Mouse (Mus musculus) gastrocnemius, postnatal 10 days (tissue): ENCODE measurements around the gene Plcb4. TPM values are rescaled to one million over a fixed set of nuclear protein-coding genes. Genes with fewer than 3 reads are reported as not detected.
A peak's percentile ranks its signal among the peaks of the same experiment; 100 is the strongest.
"Not testable (repeated sequence)": the region's sequence is repeated elsewhere in the genome, so short reads cannot be mapped to it uniquely, and the experiment has no call there.

Source experiments
- DNase-seq: peaks from one replicate; pipeline ENCODE4 v3.0.0; 2021; ENCODE audit warnings: mixed read lengths
- total RNA-seq, 2 experiments: library from RNA; stranded (reverse); gene quantifications; 2 replicates each; pipeline ENCODE4 v1.2.3; 2021

The Plcb4 gene
- total RNA-seq, 2 experiments from 2014 or later = 32.8 to 39.9 TPM

DNA sequence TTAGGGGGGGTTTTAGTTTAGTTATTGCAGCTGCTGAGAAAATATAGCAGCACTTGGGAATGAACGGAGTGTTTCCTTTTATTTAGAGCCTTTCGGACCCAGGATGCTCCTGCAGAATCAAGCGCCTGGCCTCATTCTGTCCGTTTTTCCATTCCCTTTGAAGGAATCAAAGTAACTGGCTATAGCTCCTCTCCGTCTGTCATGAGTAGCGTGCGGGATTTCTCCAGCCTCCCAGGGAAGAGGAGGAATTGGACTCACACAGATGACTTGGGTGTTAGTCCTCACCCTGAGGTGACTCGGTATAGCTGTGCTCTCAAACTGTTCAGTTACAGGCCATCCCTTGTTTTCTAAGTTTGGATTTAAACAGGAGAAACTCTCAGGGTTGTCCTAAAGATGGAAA, 14.8 kb downstream of the Plcb4 start:
- DNase-seq = no peak

DNA sequence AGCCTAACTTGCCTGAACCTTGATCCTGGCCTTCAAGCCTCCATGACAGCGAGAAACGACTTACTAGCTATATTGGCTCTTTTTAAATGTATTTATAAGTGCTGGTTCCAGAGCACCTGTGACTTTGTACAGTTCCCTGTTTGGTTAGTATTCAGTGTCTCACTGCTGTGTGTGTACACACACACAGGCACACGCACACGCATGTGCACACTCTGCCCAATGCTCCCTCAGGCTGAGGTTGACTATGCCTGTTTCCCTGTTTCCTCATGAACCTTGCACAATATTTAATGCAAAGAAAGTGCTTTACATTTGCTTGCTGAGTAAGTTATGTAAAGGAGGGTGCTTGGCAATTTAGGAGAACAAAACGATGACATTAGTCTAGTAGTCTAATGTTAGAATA, 16.5 kb downstream of the Plcb4 start:
- no peak for DNase-seq

DNA sequence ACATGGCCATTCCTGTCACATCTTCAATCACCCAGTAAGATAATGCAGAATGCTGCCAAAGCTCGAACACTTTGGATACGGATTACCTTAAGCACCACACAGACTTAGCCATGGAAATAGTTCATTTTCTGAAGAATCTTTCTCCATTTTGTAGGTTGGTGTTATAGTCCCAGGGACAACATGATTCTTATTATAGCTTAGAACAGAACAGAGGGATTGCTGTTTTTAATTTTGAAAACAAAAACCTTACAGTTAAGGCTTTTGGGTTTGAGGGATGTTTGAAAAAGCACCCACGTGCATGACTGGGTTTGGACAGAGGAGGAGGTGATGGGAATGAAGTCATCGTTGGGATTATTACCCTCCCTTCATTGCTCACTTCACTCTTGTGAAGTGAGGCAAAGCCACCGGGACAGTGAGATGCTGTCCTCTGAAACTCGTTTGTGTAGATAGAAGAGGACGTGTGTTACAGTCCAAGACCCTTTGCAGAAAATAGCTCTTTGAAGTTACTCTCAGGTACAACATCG, 18.2 kb downstream of the Plcb4 start:
- DNase-seq = no peak

DNA sequence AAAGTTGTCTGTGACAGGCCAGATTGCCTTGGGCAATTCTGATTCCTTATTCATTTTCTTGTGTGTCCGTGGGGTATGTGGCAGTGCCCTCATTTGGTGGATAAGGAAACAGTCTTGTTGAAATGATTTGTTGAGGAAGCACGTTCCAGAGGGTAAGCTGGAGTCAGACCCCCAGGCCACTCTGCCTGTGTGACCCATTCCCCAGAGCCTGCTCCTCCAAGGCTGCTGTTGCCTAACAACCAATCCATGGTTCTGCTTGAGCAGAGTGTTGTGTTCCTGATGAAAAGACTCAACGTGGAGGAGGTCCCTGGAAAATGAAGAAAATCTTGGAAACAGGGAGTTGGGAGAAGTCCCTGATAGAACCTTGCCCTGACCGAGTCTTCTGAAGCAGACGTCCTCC, 18.8 kb downstream of the Plcb4 start:
- DNase-seq = no peak

DNA sequence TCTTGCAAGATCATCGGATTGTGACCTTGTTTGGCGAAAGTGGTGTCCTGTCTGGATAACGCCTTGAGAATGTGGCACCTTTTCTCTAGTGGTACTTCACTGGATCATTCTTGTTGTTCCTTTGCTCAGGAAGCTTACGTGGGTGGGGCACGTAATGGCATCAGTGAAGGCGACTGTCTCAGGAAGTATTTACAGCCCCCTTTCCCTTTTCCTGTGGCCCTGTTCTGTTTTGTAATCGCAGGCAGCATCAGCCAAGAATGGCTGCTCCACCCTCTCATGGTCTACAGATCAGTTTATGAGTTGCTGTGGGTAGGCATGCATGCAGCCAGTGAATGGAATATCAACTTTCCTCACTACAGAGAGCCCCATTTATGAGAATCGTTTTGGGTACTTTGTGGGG, 21.2 kb downstream of the Plcb4 start:
- DNase-seq = no peak

DNA sequence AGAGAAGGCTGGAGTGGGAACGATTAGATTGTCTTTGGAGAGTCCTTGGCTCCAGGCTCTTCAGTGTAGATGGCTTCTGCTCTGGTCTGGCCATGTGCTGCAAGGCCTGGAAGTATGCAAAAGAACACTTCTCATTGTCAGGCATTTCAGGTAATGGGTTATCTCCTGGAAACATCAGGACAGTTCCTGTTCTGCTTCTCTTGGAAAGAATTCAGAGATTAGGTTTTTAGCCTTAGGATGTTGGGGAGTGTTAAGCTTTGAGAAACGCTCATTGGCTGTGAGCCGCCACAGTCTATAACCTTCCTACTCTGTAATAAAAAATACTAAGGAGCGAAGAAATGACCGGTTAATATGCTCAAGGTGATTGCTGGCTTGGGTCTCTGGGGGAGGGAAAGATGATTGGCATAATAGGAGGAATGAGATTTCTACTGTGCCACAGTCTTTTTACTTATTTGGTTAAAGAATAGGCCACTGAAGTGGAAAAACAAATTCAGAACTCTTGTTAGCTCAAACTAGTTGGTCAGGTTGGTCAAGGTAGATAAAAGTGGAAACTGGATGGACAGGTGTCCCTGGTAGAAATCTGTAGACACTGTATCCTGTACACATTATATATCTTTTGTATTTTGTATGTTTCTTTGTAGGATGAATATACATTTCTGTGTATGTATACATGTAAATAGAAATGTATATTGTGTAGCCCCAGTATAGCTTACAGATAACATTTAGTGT, 21.8 kb downstream of the Plcb4 start:
- DNase-seq = no peak

DNA sequence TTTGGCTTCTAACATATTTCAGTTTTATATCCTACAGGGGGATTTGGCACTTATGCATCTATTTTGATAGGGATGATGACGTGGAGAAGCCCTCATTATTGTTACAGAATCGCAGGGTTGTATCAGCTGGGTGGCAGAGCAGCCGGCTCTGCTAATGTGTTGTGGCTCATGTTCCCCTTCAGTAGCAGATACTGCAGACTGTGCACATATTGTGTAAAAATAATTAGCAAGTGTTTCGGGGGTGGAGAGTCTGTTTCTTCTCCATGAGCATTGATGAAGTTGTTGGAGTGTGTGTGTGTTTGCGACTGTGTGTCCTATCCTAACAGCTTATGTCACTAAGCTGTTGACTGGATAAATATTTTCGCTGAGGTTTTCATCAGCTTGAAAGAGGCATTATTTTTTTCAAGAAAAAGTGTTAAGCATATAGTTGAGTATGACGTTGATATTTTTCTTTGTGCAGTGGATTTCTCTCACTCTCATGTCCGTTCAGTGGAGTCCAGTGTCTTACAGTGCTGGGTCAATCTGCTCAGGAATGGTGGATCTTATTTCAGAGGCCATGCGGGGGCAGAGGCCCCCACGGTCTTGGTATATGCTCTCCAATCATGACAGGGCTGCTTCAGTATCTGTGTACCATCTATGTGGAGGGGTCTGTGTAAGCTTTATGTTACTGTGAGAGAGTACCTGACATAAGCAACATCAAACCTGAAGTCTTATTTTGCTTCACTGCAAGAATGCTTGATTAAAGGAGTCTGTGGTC, 25.1 kb downstream of the Plcb4 start:
- no peak for DNase-seq

DNA sequence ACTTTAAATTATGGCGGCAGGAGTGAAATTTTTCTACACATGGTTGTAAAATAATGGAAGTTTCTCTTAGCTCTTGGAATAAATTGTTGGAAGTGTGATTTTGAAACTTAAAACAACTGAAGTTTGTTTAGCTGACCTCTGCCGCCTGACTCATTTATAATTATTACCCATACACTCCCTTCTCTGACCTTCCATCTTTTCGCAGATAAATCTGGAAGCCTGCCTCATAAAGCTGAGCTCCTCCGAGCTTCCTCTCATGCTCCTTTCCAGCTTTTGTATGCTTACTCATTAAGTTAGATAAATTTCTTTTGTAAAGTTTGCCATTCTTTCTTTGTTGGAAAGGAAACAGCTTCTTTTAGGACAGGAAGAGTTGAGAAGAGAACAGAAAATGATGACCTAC, 27.9 kb downstream of the Plcb4 start:
- no peak for DNase-seq

DNA sequence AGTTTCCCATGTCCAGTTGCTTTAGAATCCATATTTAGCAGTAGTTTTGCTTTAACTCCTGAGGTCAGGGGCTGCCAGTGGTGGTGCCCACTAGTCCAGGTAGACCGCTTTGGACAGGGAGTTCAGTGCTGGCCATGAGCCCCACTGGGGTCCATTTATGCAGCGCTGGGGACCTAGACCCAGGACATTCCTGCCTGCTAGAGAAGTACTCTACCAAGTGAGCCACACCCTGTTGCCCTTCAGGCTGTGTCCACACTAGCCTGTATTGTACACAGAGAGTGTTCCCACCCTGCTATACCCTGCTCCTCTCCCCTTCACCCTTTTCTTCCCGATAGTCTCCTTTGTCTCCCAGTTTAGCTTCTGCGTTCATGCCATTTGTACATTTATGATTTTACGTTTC, 28.8 kb downstream of the Plcb4 start:
- no peak for DNase-seq

DNA sequence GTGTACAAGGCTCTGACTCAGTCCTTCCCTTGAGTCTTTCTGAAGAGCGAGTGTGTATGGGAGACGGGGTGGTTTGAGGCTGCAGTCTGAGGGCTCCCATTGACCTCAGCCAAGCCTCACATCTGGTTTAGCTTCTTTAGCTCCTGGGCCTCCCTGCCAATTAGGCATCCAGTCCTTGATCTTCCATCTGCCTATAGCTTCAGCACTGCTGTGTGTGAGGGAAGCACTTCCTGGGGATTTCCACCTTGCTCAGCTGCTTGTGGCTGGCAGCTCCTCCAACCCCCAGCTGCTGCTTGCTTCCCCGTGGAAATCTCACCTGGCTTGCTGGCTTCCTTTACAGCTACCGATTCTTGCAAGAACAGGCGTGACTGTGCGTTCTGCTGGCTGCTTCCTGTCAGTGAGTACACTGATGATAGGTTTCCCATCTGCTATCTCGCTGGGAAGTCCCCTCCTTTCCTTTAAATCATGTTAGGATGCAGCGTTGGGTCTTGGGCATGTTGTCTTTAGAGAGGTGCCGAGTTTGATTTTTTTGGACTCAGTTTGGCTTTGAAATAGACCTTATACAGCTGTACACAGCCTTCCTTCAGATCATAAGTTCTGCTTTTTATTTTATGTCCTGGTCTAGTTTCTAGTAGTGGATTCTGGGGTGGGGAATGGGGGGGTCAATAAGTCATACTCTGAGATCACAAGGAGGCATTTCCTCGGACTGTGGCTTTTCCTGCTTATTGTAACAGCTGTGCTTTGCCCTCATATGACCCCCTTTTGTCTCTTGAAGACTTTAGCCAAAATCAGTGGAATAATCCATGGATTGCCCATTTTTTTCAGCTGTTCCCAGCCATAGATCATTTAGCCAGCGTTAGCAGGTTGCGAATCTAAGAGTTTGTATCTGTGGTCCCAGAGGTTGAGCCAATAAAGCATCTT, 34.0 kb downstream of the Plcb4 start:
- DNase-seq = peak; percentile 26

DNA sequence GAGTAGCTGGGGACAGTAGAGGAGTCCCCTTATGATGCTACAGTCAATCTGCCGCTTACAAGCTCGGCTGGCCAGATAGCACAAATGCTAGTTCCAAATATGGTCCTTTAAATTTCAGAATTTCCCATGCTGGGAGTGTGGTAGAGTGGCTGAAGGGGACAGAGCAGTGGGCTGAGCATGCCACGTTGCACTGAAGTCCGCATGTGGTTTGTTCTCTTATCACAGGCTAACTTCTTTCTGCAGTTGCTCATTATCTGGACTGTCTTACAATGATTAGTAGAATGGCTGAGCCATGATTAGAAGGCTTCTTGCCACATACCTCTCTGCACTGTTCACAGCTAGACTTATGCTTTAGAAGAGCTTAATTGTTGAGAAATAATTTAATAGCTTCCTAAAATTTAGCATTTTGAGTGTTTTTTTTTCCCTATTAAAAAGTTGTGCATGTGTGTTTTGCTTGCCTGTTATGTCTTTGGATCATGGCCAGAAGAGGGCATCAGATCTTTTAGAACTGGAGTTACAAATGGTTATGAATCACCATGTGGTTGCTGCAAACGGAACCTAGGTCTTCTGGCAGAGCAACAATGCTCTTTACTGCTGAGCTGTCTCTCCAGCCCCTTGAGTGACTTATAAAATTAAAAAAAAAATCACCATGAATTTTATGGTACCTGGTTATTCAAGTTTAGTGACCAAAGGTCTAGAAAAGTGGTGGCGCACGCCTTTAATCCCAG, 42.0 kb downstream of the Plcb4 start:
- DNase-seq = no peak

DNA sequence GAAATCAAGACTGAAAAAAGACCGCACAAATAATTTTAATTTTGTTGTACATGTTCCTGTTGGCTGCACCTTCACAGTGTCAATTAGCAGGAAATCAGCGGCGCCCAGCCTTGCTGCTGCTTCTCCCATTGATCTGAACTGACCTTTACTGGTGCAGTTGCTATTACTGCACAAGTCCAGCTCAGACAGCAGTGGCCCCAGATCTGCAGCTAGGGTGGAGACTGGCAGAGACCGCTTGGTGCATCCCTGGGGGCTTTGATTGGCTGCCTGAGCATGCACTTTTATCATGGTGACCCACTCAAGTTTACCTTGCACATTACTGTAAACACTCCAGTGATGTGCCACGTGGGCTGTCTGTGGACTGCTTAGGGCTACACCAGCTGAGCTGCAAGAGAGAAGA, 45.9 kb downstream of the Plcb4 start:
- no peak for DNase-seq

DNA sequence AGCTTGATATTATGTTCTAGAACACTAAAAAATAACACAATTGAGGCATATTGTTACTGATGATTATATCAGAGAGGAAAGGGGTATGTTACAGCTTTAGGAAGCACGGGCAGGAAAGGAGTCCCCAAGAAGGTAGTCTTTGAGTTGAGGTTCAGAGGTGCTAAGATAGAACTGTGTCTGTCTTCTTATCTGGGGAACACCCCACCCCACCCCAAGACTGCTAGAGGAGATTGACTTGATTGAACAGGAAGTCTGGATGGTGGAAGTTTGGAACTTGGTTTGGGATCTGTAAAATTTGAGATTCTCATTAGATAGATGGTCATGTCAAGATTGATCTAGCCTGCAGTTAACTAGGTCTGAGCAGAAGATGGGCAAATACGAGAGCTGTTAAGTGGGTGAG, 48.5 kb downstream of the Plcb4 start:
- DNase-seq = no peak

DNA sequence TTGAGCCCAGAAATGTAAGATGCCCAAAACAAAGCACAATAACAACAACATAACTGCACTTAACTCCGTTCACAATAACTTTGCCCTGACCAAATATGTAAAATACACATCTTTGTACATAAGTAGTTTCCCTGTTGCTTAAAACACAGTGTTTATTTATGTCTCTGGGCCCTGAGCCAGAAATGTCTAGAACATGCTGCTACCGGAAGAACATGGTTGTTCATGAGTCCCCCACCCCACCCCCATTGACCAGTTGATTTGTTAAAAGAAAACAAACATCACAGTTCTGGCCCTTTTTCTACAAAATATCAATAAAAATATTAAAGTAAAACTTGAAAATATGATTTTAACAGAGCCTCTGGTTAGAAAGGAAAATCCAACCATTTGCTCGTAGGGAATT, 49.6 kb downstream of the Plcb4 start:
- no peak for DNase-seq

DNA sequence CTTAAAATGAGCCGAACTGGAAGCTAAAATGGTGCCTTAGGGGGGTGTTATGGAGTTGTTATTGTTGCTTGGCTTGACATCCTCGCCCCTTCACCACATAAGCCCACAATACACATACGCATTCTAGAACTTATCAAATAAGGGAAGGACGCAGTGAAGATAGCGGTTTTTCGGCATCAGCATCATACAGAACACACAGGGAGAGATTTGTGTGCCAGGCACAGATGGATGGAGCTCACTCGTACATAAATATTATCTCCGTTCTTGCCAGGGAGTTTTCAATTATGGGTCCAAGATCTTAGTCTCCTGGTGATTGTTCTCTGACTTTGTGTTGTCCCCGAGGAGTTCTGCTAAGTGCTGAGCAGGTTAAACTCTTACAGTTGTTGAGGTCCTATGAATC, 50.0 kb downstream of the Plcb4 start:
- no peak for DNase-seq

DNA sequence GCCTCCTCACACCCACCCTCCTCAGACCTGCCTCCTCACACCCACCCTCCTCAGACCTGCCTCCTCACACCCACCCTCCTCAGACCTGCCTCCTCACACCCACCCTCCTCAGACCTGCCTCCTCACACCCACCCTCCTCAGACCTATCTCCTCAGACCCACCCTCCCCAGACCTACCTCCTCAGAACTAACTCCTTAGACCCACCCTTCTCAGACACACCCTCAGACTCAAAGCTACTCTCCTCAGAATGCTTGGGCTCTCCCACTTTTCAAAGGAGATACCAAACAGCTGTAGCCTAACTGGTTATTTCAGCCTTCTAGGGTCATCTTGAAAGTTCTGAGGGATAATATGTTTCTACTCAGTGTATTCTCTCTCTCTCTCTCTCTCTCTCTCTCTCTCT, 50.9 kb downstream of the Plcb4 start:
- DNase-seq = not testable (repeated sequence)

DNA sequence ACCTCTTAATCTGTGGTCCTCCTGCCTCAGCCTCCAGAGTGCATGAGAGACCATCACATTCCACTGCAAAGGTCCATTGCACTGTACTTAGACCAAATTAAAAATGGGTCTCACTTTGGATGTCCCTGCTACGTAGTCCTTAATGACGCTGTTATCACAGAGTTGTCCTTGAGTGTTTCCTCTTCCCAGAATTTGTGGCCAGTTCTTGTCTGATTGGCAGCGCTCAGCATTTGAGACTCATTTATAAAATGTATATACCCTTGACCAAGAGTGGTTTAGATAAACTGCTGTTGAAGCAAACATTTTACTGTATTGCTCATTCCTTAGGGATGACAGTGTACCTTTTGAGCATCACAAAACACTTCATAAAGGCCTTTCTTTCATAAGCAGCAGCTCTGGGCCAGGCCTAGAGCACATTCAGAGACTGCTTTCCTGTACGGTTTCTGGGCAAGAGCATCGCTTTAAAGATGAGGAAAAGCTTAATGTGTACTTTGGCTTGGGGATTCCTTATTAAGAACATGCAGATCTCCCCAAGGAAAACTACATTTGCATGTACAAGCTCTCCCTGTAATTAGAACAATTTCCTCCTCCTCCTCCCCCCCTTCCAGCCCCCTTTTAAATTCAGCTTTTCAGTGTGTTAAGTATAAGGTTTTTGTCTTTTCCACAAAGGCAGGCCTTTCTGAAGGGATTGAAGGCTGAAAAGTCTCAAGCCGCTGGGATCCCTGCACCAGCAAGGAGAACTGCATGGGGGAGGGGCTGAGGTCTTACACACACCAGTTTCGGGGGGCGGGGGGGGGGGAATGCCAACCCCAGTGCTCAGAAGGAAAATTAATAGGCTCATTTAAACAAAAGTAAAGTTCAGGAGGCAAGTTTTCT, 52.5 kb downstream of the Plcb4 start:
- DNase-seq = no peak

DNA sequence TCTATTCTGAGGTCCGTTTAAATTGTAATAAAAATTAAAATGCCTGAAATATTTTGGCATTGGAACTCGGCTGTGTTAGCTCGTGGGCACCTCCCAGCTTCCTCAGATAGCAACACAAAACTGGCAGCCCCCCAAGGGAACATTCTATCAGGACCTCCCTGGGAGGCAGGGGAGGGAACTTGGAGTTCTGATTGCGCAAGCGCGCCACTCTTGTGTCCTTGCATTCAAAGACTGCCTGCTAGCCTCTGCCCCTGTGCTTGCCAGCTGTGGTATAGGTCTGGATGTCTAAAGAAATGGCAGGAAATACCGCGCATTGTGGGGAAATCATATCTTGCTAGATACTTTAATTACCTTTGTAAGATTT, 53.1 kb downstream of the Plcb4 start:
- peak; percentile 54 for DNase-seq

DNA sequence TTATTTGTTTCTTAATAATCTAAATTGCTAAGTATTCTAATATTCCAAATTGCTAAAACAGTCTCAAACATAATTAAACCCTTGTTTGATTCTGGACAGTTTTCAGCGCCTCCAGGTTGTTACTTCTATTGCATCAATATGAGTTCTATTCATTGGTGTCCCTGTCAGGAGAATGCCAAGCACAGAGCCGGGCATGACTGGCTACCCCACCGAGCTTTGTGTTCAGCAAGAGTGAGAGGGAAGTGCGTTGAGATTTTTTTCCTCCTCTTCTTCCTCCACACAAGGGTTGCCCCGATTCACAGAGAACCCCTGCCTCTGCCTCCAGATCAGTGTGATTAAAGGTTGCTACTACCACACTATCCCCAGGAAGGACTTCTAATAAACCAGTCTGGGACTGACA, 53.5 kb downstream of the Plcb4 start:
- no peak for DNase-seq

DNA sequence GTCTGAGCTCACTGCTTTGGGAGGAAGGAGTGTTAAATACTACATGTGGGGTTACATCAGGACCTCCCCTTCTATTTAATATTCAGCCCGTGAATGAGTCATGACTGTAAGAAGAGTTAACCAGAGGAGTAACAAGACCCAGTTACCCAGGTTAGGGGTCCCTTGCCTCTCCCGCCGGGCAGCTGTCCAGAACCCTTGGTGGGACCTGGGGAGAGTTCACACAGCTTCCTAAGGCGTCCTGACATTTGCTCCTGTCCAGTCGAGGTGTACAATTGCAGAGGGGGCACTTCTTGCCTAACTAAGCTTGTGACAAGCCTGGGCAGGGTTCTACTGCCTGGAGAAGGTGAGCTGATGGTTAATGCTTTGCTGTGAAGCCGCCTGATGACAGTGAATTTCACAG, 54.1 kb downstream of the Plcb4 start:
- no peak for DNase-seq

DNA sequence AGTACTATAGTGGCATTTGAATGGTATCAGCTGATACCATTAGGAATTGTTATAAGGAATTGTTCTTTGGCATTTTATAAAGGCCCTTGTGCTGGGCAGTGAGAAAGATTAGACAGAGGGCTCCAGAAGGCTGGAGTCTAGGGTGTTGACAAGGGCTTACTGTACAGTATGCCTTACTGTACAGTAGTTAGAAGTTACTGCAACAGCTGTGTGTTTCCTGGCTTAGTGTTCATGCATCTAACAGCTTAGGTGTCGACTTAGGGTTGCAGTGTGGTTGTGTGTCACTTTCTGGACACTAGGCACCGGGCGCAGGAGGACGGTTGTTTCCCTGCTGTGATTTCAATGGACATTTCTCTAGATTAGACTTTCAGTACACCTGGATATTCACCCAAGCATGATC, 57.4 kb downstream of the Plcb4 start:
- no peak for DNase-seq
